Mouse (Mus musculus) adrenal gland, postnatal 14 days (tissue): ENCODE data around the gene Pex5l. TPM values are rescaled to one million over a fixed set of nuclear protein-coding genes. Genes with fewer than 3 reads are reported as not detected.

ENCODE experiments used
- DNase-seq: peaks from one replicate; pipeline ENCODE4 v3.0.0; 2021; ENCODE audit warnings: mixed read lengths
- total RNA-seq: library from RNA; stranded (reverse); gene quantifications from 2 replicates; pipeline ENCODE4 v1.2.3, GENCODE M21; 2021

Gene Pex5l
- total RNA-seq, 1 experiment from 2014 or later = 3.9 TPM

DNA sequence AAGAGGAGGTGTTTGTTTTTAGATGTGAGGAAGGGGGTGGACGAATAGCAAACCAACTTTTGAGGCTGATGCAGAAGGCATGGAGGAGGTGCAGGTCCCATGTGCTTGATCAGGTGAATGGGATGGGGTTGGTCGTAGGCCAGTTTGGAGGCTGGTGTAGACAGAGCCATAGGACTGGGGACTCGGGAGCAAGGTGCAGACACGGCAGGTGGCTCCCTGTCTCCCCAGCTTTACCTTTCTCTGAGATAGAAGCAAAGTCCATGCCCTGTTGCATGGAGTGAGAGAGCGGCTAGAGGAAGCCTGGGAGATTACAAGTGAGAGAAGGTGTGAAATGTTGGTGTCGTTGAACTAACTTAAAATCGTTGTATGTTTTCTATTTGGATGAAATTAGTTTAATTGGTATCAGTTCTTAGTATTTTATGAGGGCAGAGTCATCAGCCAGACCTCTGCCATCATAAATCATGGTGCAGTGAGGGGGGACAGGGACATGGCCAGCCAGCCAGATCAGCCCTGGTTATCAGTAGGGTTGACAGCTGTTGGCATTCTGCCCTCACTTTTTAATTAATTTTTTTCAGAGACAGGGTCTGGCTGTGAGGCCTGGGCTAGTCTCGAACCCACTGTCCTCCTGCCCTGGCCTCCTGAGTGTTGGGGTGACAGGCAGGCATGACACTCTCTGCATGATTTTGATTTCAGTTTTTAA is 203.1 kb downstream of the Pex5l start:
- peak; percentile 7 for DNase-seq

DNA sequence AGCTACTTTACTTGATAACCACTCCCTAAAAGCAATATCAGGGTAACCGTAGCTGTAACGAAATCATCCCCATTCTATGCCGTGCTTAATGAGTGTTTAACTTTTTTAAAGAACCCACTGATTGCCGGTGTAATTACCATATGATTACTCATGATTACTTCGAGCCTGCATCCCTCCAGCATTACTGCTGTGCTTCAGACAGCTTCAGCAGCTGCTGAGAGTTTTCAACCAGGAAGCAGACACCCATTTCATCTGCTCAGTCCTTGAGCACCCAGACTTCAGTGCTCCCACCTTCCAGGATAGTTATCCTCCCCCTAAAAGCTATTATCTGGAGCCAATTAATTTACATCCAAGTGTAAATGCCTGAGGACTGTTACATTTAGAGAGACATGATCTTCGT is 218.9 kb downstream of the Pex5l start:
- DNase-seq = no peak

DNA sequence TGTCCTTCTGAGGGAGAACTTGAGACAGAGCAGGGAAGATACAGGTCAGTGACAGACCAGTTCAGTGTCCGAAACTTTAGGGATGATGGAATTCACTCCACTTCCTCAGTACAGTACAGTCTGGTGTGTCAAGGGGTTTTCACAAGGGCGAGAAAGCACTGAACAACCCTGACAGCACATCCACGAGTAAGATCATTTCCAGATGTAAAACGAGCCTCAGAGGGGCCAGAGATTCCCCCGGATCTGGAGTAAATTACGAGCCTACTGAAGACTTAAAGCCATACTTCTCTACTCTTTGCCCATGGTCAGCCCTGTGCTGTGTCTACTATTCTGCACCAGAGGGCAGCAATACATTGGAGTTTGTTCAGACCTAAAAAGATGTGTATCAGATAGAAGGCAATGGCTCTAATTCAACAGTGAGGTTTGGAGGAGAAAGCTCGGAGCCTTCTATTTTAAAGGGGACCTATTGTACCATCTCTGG is 232.9 kb downstream of the Pex5l start:
- no peak for DNase-seq

DNA sequence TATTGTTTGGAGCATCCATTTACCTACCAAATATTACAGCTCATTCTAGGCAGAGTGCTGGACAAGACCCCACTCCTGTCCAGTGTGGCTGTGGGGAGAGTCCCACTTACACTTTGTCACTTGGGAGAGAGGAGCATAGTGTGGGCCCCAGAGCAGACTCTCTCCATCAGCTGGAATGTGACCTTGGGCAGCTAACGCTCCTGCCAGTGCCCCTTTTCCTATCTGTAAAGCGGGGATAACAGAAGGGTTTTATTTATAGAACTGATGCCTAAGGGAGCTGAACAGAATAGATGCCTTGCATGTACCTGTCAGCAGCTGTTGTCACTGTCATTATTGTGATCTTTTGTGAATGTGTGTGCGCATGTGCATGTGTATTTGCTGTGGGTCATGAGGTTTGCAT is 234.6 kb downstream of the Pex5l start:
- DNase-seq = no peak

DNA sequence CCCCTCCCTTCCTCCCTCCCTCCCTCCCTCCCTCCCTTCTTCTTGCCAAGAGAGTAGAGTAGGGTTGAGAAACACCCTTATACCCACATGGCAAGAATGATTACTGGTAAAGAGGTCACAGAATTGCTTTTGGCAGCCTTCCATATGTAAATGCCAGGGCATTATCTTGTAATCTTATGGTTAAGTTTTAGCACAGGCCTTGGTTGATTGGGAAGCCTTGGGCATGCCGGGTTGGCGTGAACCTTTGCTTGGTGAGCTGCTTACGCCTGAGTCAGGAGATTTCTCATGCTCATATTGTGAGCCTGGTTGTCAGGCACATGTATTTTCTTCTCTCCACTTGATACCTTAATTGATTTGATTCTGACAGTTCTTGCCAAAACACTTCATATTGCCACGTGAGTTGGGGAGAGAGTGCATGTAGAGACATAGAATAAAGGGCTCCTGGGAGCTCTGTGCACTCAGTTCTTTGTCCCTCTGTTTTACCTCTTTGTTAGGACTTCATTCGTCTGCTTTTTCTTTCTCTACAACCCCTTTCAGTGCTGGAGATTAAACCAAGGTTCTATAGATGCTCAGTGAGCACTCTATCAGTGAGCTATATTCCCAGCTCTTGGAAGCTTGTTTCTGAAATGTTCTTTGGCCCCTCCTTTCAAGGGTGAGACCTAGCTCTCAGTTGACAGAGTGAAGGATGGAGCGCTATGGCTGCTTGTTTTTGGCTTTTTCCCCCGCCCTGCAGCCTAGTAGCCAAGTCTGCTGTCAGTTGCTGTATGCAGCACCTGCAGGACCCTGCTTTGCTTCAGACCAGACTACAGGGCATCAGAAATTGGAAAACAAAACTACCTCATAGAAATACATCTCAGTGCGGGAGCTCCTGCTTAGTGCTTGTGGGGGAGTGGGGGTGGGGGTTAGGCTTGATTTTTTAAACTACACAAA is 236.9 kb downstream of the Pex5l start:
- DNase-seq = peak; percentile 49

DNA sequence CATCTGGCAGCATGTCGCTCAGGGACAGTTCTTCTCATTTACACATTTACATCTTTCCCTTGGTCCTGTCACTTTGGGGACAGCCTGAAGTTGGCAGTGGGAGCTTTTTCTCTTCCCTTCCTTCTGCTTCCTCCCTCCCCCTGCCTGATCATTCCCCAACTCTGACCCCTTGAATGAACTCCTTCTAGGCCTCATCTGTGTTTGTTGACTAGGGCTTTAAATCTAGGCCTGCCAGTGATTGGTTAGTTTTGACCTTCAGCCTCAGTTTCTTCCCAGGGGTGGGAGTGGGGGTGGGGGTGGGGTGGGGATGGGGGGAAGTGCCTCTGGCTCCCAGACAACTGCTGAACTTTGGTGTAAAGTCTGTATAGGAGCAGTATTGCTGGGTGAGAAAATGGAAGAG is 238.4 kb downstream of the Pex5l start:
- DNase-seq = no peak

DNA sequence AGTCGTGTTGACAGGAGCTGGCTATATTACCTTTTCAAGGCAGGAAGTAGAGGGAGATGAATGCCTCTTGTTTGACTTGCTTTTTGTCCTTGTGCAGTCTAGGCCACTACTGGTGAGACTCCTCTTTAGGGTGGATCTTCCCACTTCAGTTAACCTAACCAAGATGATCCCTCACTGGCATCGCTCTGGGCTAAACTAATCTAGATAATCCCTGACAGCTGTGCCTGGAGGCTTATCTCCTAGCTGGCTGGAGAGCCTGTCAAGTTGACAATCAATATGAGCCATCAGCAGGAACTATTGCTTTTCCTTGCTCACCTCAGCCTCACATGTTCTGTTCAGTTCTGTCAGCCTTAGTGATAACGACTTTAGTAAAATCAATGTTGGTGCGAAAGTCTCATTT is 239.6 kb downstream of the Pex5l start:
- no peak for DNase-seq
